Comparison of ENCODE assay signal across 9 mouse cellular contexts in genomic region chr14:25585545-25586301, GRCm38 (mm10).
DNase-seq lines count a peak whose midpoint lies in the region; ATAC-seq and TF ChIP-seq lines count a peak whose summit lies in the region.
"Had no signal": no experiment of that assay in that cellular context is flagged by ENCODE, and none has a peak within 500 bp of the region (broad histone marks: within the 10 kb centered on the region; RNA-seq: fewer than 3 reads in every experiment).

No protein-coding gene starts in this region.

- peak; percentile 85 for ATAC-seq in hindbrain, embryonic 13.5 days (ENCODE audit: low FRiP score)
- ATAC-seq in liver, embryonic 11.5 days (replicated peaks; ENCODE audit: low FRiP score) = no peak

- peaks cover 28% of the 10 kb centered on the region for H3K4me1 ChIP-seq in embryonic fibroblast, embryonic 13.5 days (ENCODE audit: control insufficient read depth, insufficient read depth, low read length)
- peaks cover 76% of the 10 kb centered on the region for H3K4me1 ChIP-seq in hindbrain, embryonic 13.5 days (replicated peaks)
- H3K4me1 ChIP-seq in liver, embryonic 11.5 days (replicated peaks; ENCODE audit: control insufficient read depth, insufficient read depth, low read length) = peaks cover 50% of the 10 kb centered on the region

- H3K27me3 ChIP-seq in hindbrain, embryonic 13.5 days = no peaks in the 10 kb centered on the region
- no peaks in the 10 kb centered on the region for H3K27me3 ChIP-seq in liver, embryonic 11.5 days (replicated peaks; ENCODE audit: control insufficient read depth, insufficient read depth, low read length)
- H3K27me3 ChIP-seq: liver, embryonic 15.5 days had no signal

- peak overlapping the region; percentile 41 for H3K4me2 ChIP-seq in hindbrain, embryonic 13.5 days
- no peak overlapping the region for H3K4me2 ChIP-seq in liver, embryonic 11.5 days
- H3K4me2 ChIP-seq: liver, embryonic 15.5 days had no signal

- 4% methylated on average over 21 of the region's 21 CpGs for WGBS in hindbrain, embryonic 13.5 days
- WGBS in liver, embryonic 11.5 days = 61% methylated on average over 21 of the region's 21 CpGs

- no peak overlapping the region for H3K4me3 ChIP-seq in embryonic fibroblast, embryonic 13.5 days (ENCODE audit: insufficient read depth, low read length)
- no peak overlapping the region for H3K4me3 ChIP-seq in hindbrain, embryonic 13.5 days
- no peak overlapping the region for H3K4me3 ChIP-seq in liver, embryonic 11.5 days (ENCODE audit: low read depth, low read length)
- H3K4me3 ChIP-seq: liver, embryonic 15.5 days had no signal

- peak; percentile 79 for DNase-seq in Muller cell, postnatal 12 days (ENCODE audit: inconsistent ontology term)
- peak; percentile 97 for DNase-seq in brain, embryonic 14.5 days (ENCODE audit: low read depth)
- no peak for DNase-seq in liver, embryonic 11.5 days (ENCODE audit: low spot score)
- DNase-seq in right cerebral cortex, postnatal 14 days = peak; percentile 65
- DNase-seq in urinary bladder, postnatal 10 days (ENCODE audit: low spot score) = no peak
- DNase-seq in spleen, postnatal 36 days (ENCODE audit: low spot score in 2 of 2) = no peak

- TF ChIP-seq POLR2A in brain, embryonic 14.5 days (IDR thresholded peaks at IDR 0.05; ENCODE audit: borderline replicate concordance, extremely low read depth, insufficient read depth, insufficient read length, poor library complexity, severe bottlenecking) = peak; percentile 42; the same call in 1 of the 2 replicates
- no peak for TF ChIP-seq POLR2A in embryonic fibroblast, embryonic 13.5 days (IDR thresholded peaks at IDR 0.05; ENCODE audit: low read depth, low read length)

- no peaks in the 10 kb centered on the region for H3K9me3 ChIP-seq in hindbrain, embryonic 13.5 days
- no peaks in the 10 kb centered on the region for H3K9me3 ChIP-seq in liver, embryonic 11.5 days (ENCODE audit: control insufficient read depth, low read length)
- H3K9me3 ChIP-seq: liver, embryonic 15.5 days had no signal

- no peak for TF ChIP-seq CTCF in brain, embryonic 14.5 days (IDR thresholded peaks at IDR 0.05; ENCODE audit: borderline replicate concordance, extremely low read depth, insufficient read depth, insufficient read length)
- no peak for TF ChIP-seq CTCF in embryonic fibroblast, embryonic 13.5 days (IDR thresholded peaks at IDR 0.05; ENCODE audit: borderline replicate concordance, insufficient read depth, low read length)

- peak overlapping the region; percentile 74 for H3K9ac ChIP-seq in hindbrain, embryonic 13.5 days
- no peak overlapping the region for H3K9ac ChIP-seq in liver, embryonic 11.5 days (ENCODE audit: low read depth, low read length)
- H3K9ac ChIP-seq: liver, embryonic 15.5 days had no signal

- H3K36me3 ChIP-seq in hindbrain, embryonic 13.5 days = peaks cover 37% of the 10 kb centered on the region
- H3K36me3 ChIP-seq in liver, embryonic 11.5 days (ENCODE audit: control insufficient read depth, insufficient read depth, low read length) = peaks cover 6% of the 10 kb centered on the region; the same call in 1 of the 2 replicates

- H3K27ac ChIP-seq in embryonic fibroblast, embryonic 13.5 days (ENCODE audit: insufficient read depth, low read length) = peak overlapping the region; percentile 49
- H3K27ac ChIP-seq in hindbrain, embryonic 13.5 days = peak overlapping the region; percentile 100
- peak overlapping the region; percentile 62 for H3K27ac ChIP-seq in liver, embryonic 11.5 days (ENCODE audit: low read depth, low read length)
- H3K27ac ChIP-seq: liver, embryonic 15.5 days had no signal

Comparison
In these comparisons a context has a peak if more than half of its experiments do, and no peak if none do; other contexts are left out.
1. DNase-seq: peak in Muller cell, postnatal 12 days (single experiment), brain, embryonic 14.5 days (single experiment) and right cerebral cortex, postnatal 14 days (single experiment); none in liver, embryonic 11.5 days (single experiment), urinary bladder, postnatal 10 days (single experiment) and spleen, postnatal 36 days (0 of 2).
2. H3K27ac ChIP-seq: peak in every context shown above with its lines; median percentile 100 in hindbrain, embryonic 13.5 days; 62 in liver, embryonic 11.5 days; 49 in embryonic fibroblast, embryonic 13.5 days.